Mouse (Mus musculus) forebrain, embryonic 12.5 days (tissue): ENCODE results near the gene Olfr318. TPM values are rescaled to one million over a fixed set of nuclear protein-coding genes. Genes with fewer than 3 reads are reported as not detected.

Experiments used
- ATAC-seq: fragments of 200-750 bp; cut with Nextera tagmentation; 2 replicates; pipeline ENCODE4 v1.8.0; 2017; ENCODE audit warnings: moderate TSS enrichment; ENCODE audit not compliant: low FRiP score
- H3K27ac ChIP-seq: fragments of 300-500 bp; sonication (generic); 2 replicates; pipeline ENCODE4 v1.5.1; 2016; ENCODE audit warnings: mild to moderate bottlenecking
- H3K27me3 ChIP-seq: fragments of 300-500 bp; sonication (generic); 2 replicates; pipeline ENCODE4 v1.6.1; 2016; ENCODE audit warnings: mild to moderate bottlenecking
- H3K36me3 ChIP-seq: fragments of 300-500 bp; sonication (generic); replicated peaks from 2 replicates; pipeline ENCODE4 v1.6.1; 2016; ENCODE audit warnings: mild to moderate bottlenecking
- H3K4me1 ChIP-seq: fragments of 300-500 bp; sonication (generic); 2 replicates; pipeline ENCODE4 v1.6.1; 2016
- H3K4me2 ChIP-seq: fragments of 300-500 bp; sonication (generic); 2 replicates; pipeline ENCODE4 v1.6.1; 2016; ENCODE audit warnings: mild to moderate bottlenecking, moderate library complexity
- H3K4me3 ChIP-seq: fragments of 300-500 bp; sonication (generic); replicated peaks from 2 replicates; pipeline ENCODE4 v1.5.1; 2016; ENCODE audit warnings: mild to moderate bottlenecking
- H3K9ac ChIP-seq: fragments of 300-500 bp; sonication (generic); 2 replicates; pipeline ENCODE4 v1.6.1; 2016; ENCODE audit warnings: mild to moderate bottlenecking
- H3K9me3 ChIP-seq: fragments of 300-500 bp; sonication (generic); 2 replicates; pipeline ENCODE4 v1.6.1; 2016
- polyA plus RNA-seq: library from polyadenylated mRNA; unstranded; fragments of >200 nt; fragmentation: Nextera tagmentation; extraction: Ambion mirVana; gene quantifications from 2 replicates; pipeline ENCODE4 v1.2.1, GENCODE M21; 2016

Olfr318 gene
- polyA plus RNA-seq, 1 experiment from 2014 or later: not detected

GRCm38 (mm10) chr11:58669252-58669651, 54.6 kb downstream of the Olfr318 start:
- Histone ChIP-seq H3K36me3 (no peaks in the 10 kb centered on the region), H3K27ac (no peak overlapping the region), H3K27me3 (no peaks in the 10 kb centered on the region), H3K4me3 (no peak overlapping the region), H3K4me2 (no peak overlapping the region), H3K9ac (no peak overlapping the region), H3K4me1 (no peaks in the 10 kb centered on the region), H3K9me3 (no peaks in the 10 kb centered on the region)
- ATAC-seq: no peak

Other genes with a start within 250 kb of the Olfr318 start
- gene Olfr332, start 231.5 kb downstream of the Olfr318 start, polyA plus RNA-seq: not detected in 2 replicates
- gene Olfr331, start 221.4 kb downstream of the Olfr318 start, polyA plus RNA-seq: not detected in 2 replicates
- gene Olfr330, start 189.2 kb downstream of the Olfr318 start, polyA plus RNA-seq: not detected in 2 replicates
- not detected in 2 replicates for gene Olfr329-ps, start 177.6 kb downstream of the Olfr318 start, polyA plus RNA-seq
- gene Olfr328, start 168.4 kb downstream of the Olfr318 start, polyA plus RNA-seq: 0.06 TPM in 1 of 2 replicates, not detected in the other
- gene Olfr224, start 153.5 kb downstream of the Olfr318 start, polyA plus RNA-seq: not detected in 2 replicates
- not detected in 2 replicates for gene Olfr325, start 146.3 kb downstream of the Olfr318 start, polyA plus RNA-seq
- gene Olfr324, start 128.9 kb downstream of the Olfr318 start, polyA plus RNA-seq: not detected in 2 replicates
- not detected in 2 replicates for gene 2210407C18Rik, start 107.9 kb downstream of the Olfr318 start, polyA plus RNA-seq
- gene Olfr323, start 93.5 kb downstream of the Olfr318 start, polyA plus RNA-seq: not detected in 2 replicates
- 0.36 and 0.49 TPM in 2 replicates for gene Trim58, start 83.5 kb downstream of the Olfr318 start, polyA plus RNA-seq
- gene Olfr322, start 65.2 kb downstream of the Olfr318 start, polyA plus RNA-seq: not detected in 2 replicates
- gene Olfr320, start 42.9 kb downstream of the Olfr318 start, polyA plus RNA-seq: not detected in 2 replicates
- 0.10 TPM in 1 of 2 replicates, not detected in the other for gene Olfr319, start 24.9 kb downstream of the Olfr318 start, polyA plus RNA-seq
- gene Olfr317, start 15.2 kb upstream of the Olfr318 start, polyA plus RNA-seq: 0.27 TPM in 1 of 2 replicates, not detected in the other
- not detected in 2 replicates for gene Olfr316, start 28.7 kb upstream of the Olfr318 start, polyA plus RNA-seq
- gene Olfr315, start 49.2 kb upstream of the Olfr318 start, polyA plus RNA-seq: not detected in 2 replicates
- not detected in 2 replicates for gene Olfr314, start 58.9 kb upstream of the Olfr318 start, polyA plus RNA-seq
- gene Fam183b, start 77.9 kb upstream of the Olfr318 start, polyA plus RNA-seq: 2.1 and 2.3 TPM in 2 replicates
- gene Olfr313, start 91.0 kb upstream of the Olfr318 start, polyA plus RNA-seq: not detected in 2 replicates
- gene Olfr312, start 105.2 kb upstream of the Olfr318 start, polyA plus RNA-seq: 0.05 TPM in 1 of 2 replicates, not detected in the other
- not detected in 2 replicates for gene Olfr311, start 115.2 kb upstream of the Olfr318 start, polyA plus RNA-seq
- 15.5 and 15.9 TPM in 2 replicates for gene Gm12258, start 123.1 kb upstream of the Olfr318 start, polyA plus RNA-seq
- 10.6 and 11.1 TPM in 2 replicates for gene 2810021J22Rik, start 143.2 kb upstream of the Olfr318 start, polyA plus RNA-seq
- gene Zfp39, start 180.2 kb upstream of the Olfr318 start, polyA plus RNA-seq: 5.6 and 6.8 TPM in 2 replicates
- gene Btnl10, start 193.9 kb upstream of the Olfr318 start, polyA plus RNA-seq: 0.08 TPM in 1 of 2 replicates, not detected in the other
- 403 and 431 TPM in 2 replicates for gene Rnf187, start 214.9 kb upstream of the Olfr318 start, polyA plus RNA-seq
- gene Hist3h2ba, start 224.9 kb upstream of the Olfr318 start, polyA plus RNA-seq: 185 and 187 TPM in 2 replicates
- gene Hist3h2a, start 230.7 kb upstream of the Olfr318 start, polyA plus RNA-seq: 91.9 and 92.9 TPM in 2 replicates
- gene Trim17, start 230.7 kb upstream of the Olfr318 start, polyA plus RNA-seq: 0.89 and 1.0 TPM in 2 replicates